Mouse (Mus musculus) embryonic facial prominence, embryonic 14.5 days (tissue): Measurements from ENCODE around the gene Tmem30a. TPM values are rescaled to one million over a fixed set of nuclear protein-coding genes. Genes with fewer than 3 reads are reported as not detected.
A peak's percentile ranks its signal among the peaks of the same experiment; 100 is the strongest.

Experiments used
- ATAC-seq: fragments of 200-750 bp; cut with Nextera tagmentation; 2 replicates; pipeline ENCODE4 v1.8.0; 2017; ENCODE audit warnings: low read depth, moderate number of reproducible peaks, moderate TSS enrichment
- DNase-seq: peaks from one replicate; pipeline ENCODE4 v3.0.0-alpha.2; 2015; ENCODE audit warnings: low spot score
- H3K27ac ChIP-seq: fragments of 300-500 bp; sonication (generic); replicated peaks from 2 replicates; pipeline ENCODE4 v1.5.1; 2014; ENCODE audit warnings: low read depth, mild to moderate bottlenecking, low read length, moderate library complexity
- H3K27me3 ChIP-seq: fragments of 300-500 bp; sonication (generic); replicated peaks from 2 replicates; pipeline ENCODE4 v1.6.1; 2014; ENCODE audit warnings: low read length; ENCODE audit not compliant: control insufficient read depth, insufficient read depth
- H3K36me3 ChIP-seq: fragments of 300-500 bp; sonication (generic); 2 replicates; pipeline ENCODE4 v1.6.1; 2014; ENCODE audit warnings: low read length, mixed read lengths; ENCODE audit not compliant: control insufficient read depth, insufficient read depth
- H3K4me1 ChIP-seq: fragments of 300-500 bp; sonication (generic); 2 replicates; pipeline ENCODE4 v1.6.1; 2014; ENCODE audit warnings: antibody characterized with exemption, low read length; ENCODE audit not compliant: control insufficient read depth, insufficient read depth
- H3K4me2 ChIP-seq: fragments of 300-500 bp; sonication (generic); 2 replicates; pipeline ENCODE4 v1.6.1; 2014; ENCODE audit warnings: low read depth, mild to moderate bottlenecking, low read length, moderate library complexity, mixed read lengths
- H3K4me3 ChIP-seq: fragments of 300-500 bp; sonication (generic); 2 replicates; pipeline ENCODE4 v1.5.1; 2014; ENCODE audit warnings: low read depth, mild to moderate bottlenecking, low read length
- H3K9ac ChIP-seq: fragments of 300-500 bp; sonication (generic); 2 replicates; pipeline ENCODE4 v1.6.1; 2014; ENCODE audit warnings: low read depth, mild to moderate bottlenecking, low read length, moderate library complexity, mixed read lengths
- H3K9me3 ChIP-seq: fragments of 300-500 bp; sonication (generic); 2 replicates; pipeline ENCODE4 v1.6.1; 2016; ENCODE audit warnings: low read length; ENCODE audit not compliant: control insufficient read depth
- WGBS: fragments of 180-500 bp; shearing (Covaris S2); extraction: QIAGEN DNeasy Blood & Tissue Kit; methylation state at CpG from one replicate; pipeline ENCODE4 v1.1.7; 2014; 5-methylcytosine and 5-hydroxymethylcytosine counted together
- polyA plus RNA-seq: library from polyadenylated mRNA; unstranded; fragments of >200 nt; fragmentation: Nextera tagmentation; extraction: Ambion mirVana; gene quantifications from 2 replicates; pipeline ENCODE4 v1.2.1, GENCODE M21; 2014

Gene Tmem30a
- polyA plus RNA-seq, 1 experiment from 2014 or later: 74.4 TPM

- Histone ChIP-seq H3K27me3 (no peaks in the 10 kb centered on the region), H3K4me2 (no peak overlapping the region), H3K36me3 (0 out of 2 replicates have a peak, but pooled peaks cover under 1% of the 10 kb centered on the region), H3K4me1 (no peaks in the 10 kb centered on the region), H3K4me3 (no peak overlapping the region), H3K9me3 (peaks cover 3% of the 10 kb centered on the region; the same call in 1 of the 2 replicates), H3K27ac (no peak overlapping the region), H3K9ac (no peak overlapping the region)
- DNase-seq: no peak
- 56% methylated on average over 2 of the region's 2 CpGs for WGBS
- no peak for ATAC-seq
Observed at GRCm38 (mm10) chr9:79823856-79824255, 30.5 kb upstream of the Tmem30a start.

- Histone ChIP-seq H3K9ac (no peak overlapping the region), H3K27ac (no peak overlapping the region), H3K4me1 (no peaks in the 10 kb centered on the region), H3K4me2 (no peak overlapping the region), H3K27me3 (no peaks in the 10 kb centered on the region), H3K9me3 (peaks cover 8% of the 10 kb centered on the region; the same call in 1 of the 2 replicates), H3K36me3 (0 out of 2 replicates have a peak, but pooled peaks cover 5% of the 10 kb centered on the region), H3K4me3 (no peak overlapping the region)
- ATAC-seq (peak; percentile 26; the same call in 1 of the 2 replicates), DNase-seq (peak; percentile 45)
- 61% methylated on average over 4 of the region's 4 CpGs for WGBS
Observed at GRCm38 (mm10) chr9:79823438-79823837, 30.1 kb upstream of the Tmem30a start.

- no peaks in the 10 kb centered on the region for H3K27me3 ChIP-seq
- H3K4me3 ChIP-seq: no peak overlapping the region
- H3K4me1 ChIP-seq: no peaks in the 10 kb centered on the region
- H3K9me3 ChIP-seq: peaks cover 8% of the 10 kb centered on the region; the same call in 1 of the 2 replicates
- 85% methylated on average over 5 of the region's 5 CpGs for WGBS
- no peak for ATAC-seq
- H3K27ac ChIP-seq: no peak overlapping the region
- no peak for DNase-seq
- H3K36me3 ChIP-seq: 0 out of 2 replicates have a peak, but pooled peaks cover 8% of the 10 kb centered on the region
- H3K9ac ChIP-seq: no peak overlapping the region
- H3K4me2 ChIP-seq: no peak overlapping the region
Observed at GRCm38 (mm10) chr9:79816464-79816863, 23.2 kb upstream of the Tmem30a start.

- H3K27ac ChIP-seq: no peak overlapping the region
- H3K9me3 ChIP-seq: peaks cover 8% of the 10 kb centered on the region; the same call in 1 of the 2 replicates
- H3K36me3 ChIP-seq: 0 out of 2 replicates have a peak, but pooled peaks cover 8% of the 10 kb centered on the region
- H3K4me1 ChIP-seq: no peaks in the 10 kb centered on the region
- H3K4me3 ChIP-seq: no peak overlapping the region
- no peak overlapping the region for H3K4me2 ChIP-seq
- no peaks in the 10 kb centered on the region for H3K27me3 ChIP-seq
- DNase-seq (no peak), ATAC-seq (no peak)
- WGBS: 91% methylated on average over 11 of the region's 11 CpGs
- no peak overlapping the region for H3K9ac ChIP-seq
Observed at GRCm38 (mm10) chr9:79816013-79816412, 22.7 kb upstream of the Tmem30a start.

GRCm38 (mm10) chr9:79814592-79814991 is 21.3 kb upstream of the Tmem30a start:
- no peak overlapping the region for H3K4me2 ChIP-seq
- peak; percentile 46 for DNase-seq
- ATAC-seq: no peak
- 0 out of 2 replicates have a peak, but pooled peaks cover 8% of the 10 kb centered on the region for H3K36me3 ChIP-seq
- WGBS: 68% methylated on average over 4 of the region's 4 CpGs
- H3K4me3 ChIP-seq: no peak overlapping the region
- no peaks in the 10 kb centered on the region for H3K27me3 ChIP-seq
- H3K27ac ChIP-seq: no peak overlapping the region
- H3K4me1 ChIP-seq: no peaks in the 10 kb centered on the region
- H3K9ac ChIP-seq: no peak overlapping the region
- peaks cover 8% of the 10 kb centered on the region; the same call in 1 of the 2 replicates for H3K9me3 ChIP-seq

GRCm38 (mm10) chr9:79810969-79811902 is 17.9 kb upstream of the Tmem30a start:
- no peak overlapping the region for H3K27ac ChIP-seq
- H3K4me1 ChIP-seq: no peaks in the 10 kb centered on the region
- DNase-seq: no peak
- no peak overlapping the region for H3K4me2 ChIP-seq
- no peak for ATAC-seq
- H3K9me3 ChIP-seq: no peaks in the 10 kb centered on the region
- 66% methylated on average over 10 of the region's 11 CpGs for WGBS
- no peak overlapping the region for H3K4me3 ChIP-seq
- H3K36me3 ChIP-seq: no peaks in the 10 kb centered on the region
- no peaks in the 10 kb centered on the region for H3K27me3 ChIP-seq
- no peak overlapping the region for H3K9ac ChIP-seq

GRCm38 (mm10) chr9:79810534-79810933 is 17.2 kb upstream of the Tmem30a start:
- WGBS: 77% methylated on average over 3 of the region's 3 CpGs
- H3K27ac ChIP-seq: no peak overlapping the region
- no peak overlapping the region for H3K4me2 ChIP-seq

GRCm38 (mm10) chr9:79809411-79809810 is 16.1 kb upstream of the Tmem30a start:
- Histone ChIP-seq H3K27me3 (no peaks in the 10 kb centered on the region), H3K4me3 (no peak overlapping the region), H3K4me2 (no peak overlapping the region), H3K4me1 (no peaks in the 10 kb centered on the region), H3K9ac (no peak overlapping the region), H3K27ac (no peak overlapping the region), H3K36me3 (no peaks in the 10 kb centered on the region), H3K9me3 (no peaks in the 10 kb centered on the region)
- 26% methylated on average over 6 of the region's 6 CpGs for whole genome bisulfite sequencing
- peak; percentile 60 for DNase-seq
- ATAC-seq: peak; percentile 53; the same call in 1 of the 2 replicates

More at GRCm38 (mm10) chr9:79810534-79810933, 17.2 kb upstream of the Tmem30a start:
- H3K36me3 ChIP-seq: no peaks in the 10 kb centered on the region
- DNase-seq: no peak
- no peaks in the 10 kb centered on the region for H3K9me3 ChIP-seq
- no peaks in the 10 kb centered on the region for H3K27me3 ChIP-seq
- no peak overlapping the region for H3K9ac ChIP-seq
- ATAC-seq: no peak
- no peaks in the 10 kb centered on the region for H3K4me1 ChIP-seq
- no peak overlapping the region for H3K4me3 ChIP-seq
